Mouse (Mus musculus) erythroid progenitor cell, adult 5-6 weeks (primary cell): ENCODE results near the gene Gm15294. TPM values are rescaled to one million over a fixed set of nuclear protein-coding genes. Genes with fewer than 3 reads are reported as not detected.

Experiments
- ATAC-seq: replicated peaks from 2 replicates; pipeline ENCODE4 v1.8.0; 2016; ENCODE audit warnings: moderate number of reproducible peaks, mild to moderate bottlenecking, moderate TSS enrichment, inconsistent platforms; ENCODE audit not compliant: poor library complexity, low FRiP score, severe bottlenecking
- total RNA-seq, 2 experiments: library from RNA; stranded (forward) in 1 of 2; stranded (reverse) in 1 of 2; fragments of 150-400 nt in 1 of 2; fragments of 186-747, 209-891 nt in 1 of 2; gene quantifications; 2 replicates each; pipeline versions ENCODE4 v1.2.3 to v1.2.4; 2015 to 2017; ENCODE audit warnings: low replicate concordance in 2 of 2

Gene Gm15294
- total RNA-seq (2015; ENCODE audit: low replicate concordance) (not detected in 2 replicates), total RNA-seq (2017; ENCODE audit: low replicate concordance) (not detected in 2 replicates)

DNA sequence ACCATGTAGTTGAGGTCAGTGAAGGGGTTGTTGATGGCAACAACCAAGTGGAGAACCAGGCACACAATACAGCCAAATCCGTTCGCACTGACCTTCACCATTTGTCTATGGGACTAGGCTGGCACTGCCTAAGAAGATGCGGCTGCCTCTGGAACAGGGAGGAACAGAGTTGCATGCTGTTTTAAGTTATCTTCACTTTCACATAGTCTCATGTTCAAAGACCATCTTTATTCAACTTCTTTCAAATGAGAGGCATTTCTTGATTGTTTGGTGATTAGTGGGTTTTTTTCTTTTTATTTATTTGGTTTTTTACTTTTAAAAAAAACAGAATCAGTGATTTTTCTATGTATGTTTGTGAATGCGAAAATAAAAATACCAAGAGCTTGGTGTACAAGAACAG lies at the start of gene Gm15294:
Gene Gm15294 (minus strand): TSS at position 101 of the 400 bp plus-strand sequence.
- ATAC-seq = no peak

- ATAC-seq = no peak
Observed at GRCm38 (mm10) chrX:141884336-141885048, 9.5 kb upstream of the Gm15294 start.

- ATAC-seq = no peak
Observed at GRCm38 (mm10) chrX:141874024-141874423, 1.0 kb downstream of the Gm15294 start.

- ATAC-seq = no peak
Observed at GRCm38 (mm10) chrX:141873597-141873996, 1.4 kb downstream of the Gm15294 start.

GRCm38 (mm10) chrX:141855684-141856396 lies 19.2 kb downstream of the Gm15294 start:
- no peak for ATAC-seq

Other genes starting within 250 kb of the Gm15294 start
- gene Irs4, start 150.0 kb downstream of the Gm15294 start, total RNA-seq (2015; ENCODE audit: low replicate concordance) = not detected in 2 replicates
- gene Irs4, start 150.0 kb downstream of the Gm15294 start, total RNA-seq (2017; ENCODE audit: low replicate concordance) = not detected in 2 replicates